Mouse (Mus musculus) embryonic fibroblast, embryonic 13.5 days (primary cell): ENCODE measurements around the gene Ikzf3. TPM values are rescaled to one million over a fixed set of nuclear protein-coding genes. Genes with fewer than 3 reads are reported as not detected.
A peak's percentile ranks its signal among the peaks of the same experiment; 100 is the strongest.

Experiments used
- H3K27ac ChIP-seq: 2 replicates; pipeline ENCODE4 v1.5.1; 2012; ENCODE audit warnings: low read length, control low read depth, inconsistent platforms; ENCODE audit not compliant: insufficient read depth
- H3K4me1 ChIP-seq: 2 replicates; pipeline ENCODE4 v1.6.1; 2011; ENCODE audit warnings: low read length; ENCODE audit not compliant: control insufficient read depth, insufficient read depth
- H3K4me3 ChIP-seq: 2 replicates; pipeline ENCODE4 v1.5.1; 2011; ENCODE audit warnings: mild to moderate bottlenecking, control low read depth, low read length; ENCODE audit not compliant: insufficient read depth
- CTCF ChIP-seq: IDR thresholded peaks from 2 replicates; pipeline ENCODE4 v1.5.1; 2011; ENCODE audit warnings: mild to moderate bottlenecking, control low read depth, low read length, moderate library complexity, borderline replicate concordance; ENCODE audit not compliant: insufficient read depth
- POLR2A ChIP-seq: IDR thresholded peaks from 2 replicates; pipeline ENCODE4 v1.6.1; 2011; ENCODE audit warnings: low read depth, mild to moderate bottlenecking, control low read depth, low read length, moderate library complexity
- polyA plus RNA-seq: library from polyadenylated mRNA; stranded (reverse); fragments of >200 nt; gene quantifications from 2 replicates; pipeline ENCODE4 v1.2.4, GENCODE M21; 2011; ENCODE audit warnings: low read depth; ENCODE audit not compliant: missing spikeins, insufficient read length

Gene Ikzf3
- polyA plus RNA-seq, 1 experiment = not detected

GRCm38 (mm10) chr11:98577776-98578175 lies 31.9 kb upstream of the Ikzf3 start:
- H3K4me1 ChIP-seq = no peaks in the 10 kb centered on the region
- H3K27ac ChIP-seq = no peak overlapping the region
- no peak overlapping the region for H3K4me3 ChIP-seq
- TF ChIP-seq CTCF (no peak), POLR2A (no peak)

DNA sequence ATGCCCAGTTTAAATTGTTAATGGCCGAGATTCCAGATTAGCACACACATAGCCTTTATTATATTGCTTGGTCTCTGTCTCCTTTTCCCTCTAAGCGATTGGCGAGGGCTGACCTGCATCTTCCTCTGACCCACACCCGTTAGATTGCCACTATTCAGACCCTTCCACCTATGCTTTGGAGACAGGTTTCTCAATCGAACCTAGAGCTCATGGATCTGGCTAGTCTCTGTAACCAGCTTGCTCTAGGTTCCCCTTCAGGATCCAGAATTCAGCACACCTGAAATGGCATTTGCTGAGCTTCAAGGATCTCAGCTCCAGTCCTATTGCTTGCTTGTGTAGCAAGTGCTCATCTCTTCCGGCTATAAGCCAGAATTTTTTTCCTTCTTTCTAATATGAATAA lies 23.6 kb upstream of the Ikzf3 start:
- Histone ChIP-seq H3K27ac (no peak overlapping the region), H3K4me3 (no peak overlapping the region), H3K4me1 (no peaks in the 10 kb centered on the region)
- TF ChIP-seq CTCF (no peak), POLR2A (no peak)

- H3K4me3 ChIP-seq = no peak overlapping the region
- no peaks in the 10 kb centered on the region for H3K4me1 ChIP-seq
- TF ChIP-seq POLR2A = no peak
- no peak; the same call in 1 of the 2 replicates for TF ChIP-seq CTCF
- H3K27ac ChIP-seq = no peak overlapping the region
These were observed 22.5 kb upstream of the Ikzf3 start for GRCm38 (mm10) chr11:98568326-98568725.

GRCm38 (mm10) chr11:98563921-98564414 lies 18.1 kb upstream of the Ikzf3 start:
- H3K4me1 ChIP-seq = no peaks in the 10 kb centered on the region
- no peak for TF ChIP-seq CTCF
- no peak for TF ChIP-seq POLR2A
- no peak overlapping the region for H3K4me3 ChIP-seq
- no peak overlapping the region for H3K27ac ChIP-seq

GRCm38 (mm10) chr11:98563025-98563424 lies 17.2 kb upstream of the Ikzf3 start:
- Histone ChIP-seq H3K27ac (no peak overlapping the region), H3K4me1 (no peaks in the 10 kb centered on the region), H3K4me3 (no peak overlapping the region)
- TF ChIP-seq CTCF = no peak
- no peak for TF ChIP-seq POLR2A

GRCm38 (mm10) chr11:98560942-98561341 lies 15.1 kb upstream of the Ikzf3 start:
- TF ChIP-seq CTCF (no peak), POLR2A (no peak)
- Histone ChIP-seq H3K27ac (no peak overlapping the region), H3K4me3 (no peak overlapping the region)

GRCm38 (mm10) chr11:98555124-98555700 lies 9.4 kb upstream of the Ikzf3 start:
- Histone ChIP-seq H3K27ac (no peak overlapping the region), H3K4me3 (no peak overlapping the region), H3K4me1 (no peaks in the 10 kb centered on the region)
- TF ChIP-seq POLR2A (no peak), CTCF (no peak)

More at GRCm38 (mm10) chr11:98560942-98561341, 15.1 kb upstream of the Ikzf3 start:
- H3K4me1 ChIP-seq = no peaks in the 10 kb centered on the region

DNA sequence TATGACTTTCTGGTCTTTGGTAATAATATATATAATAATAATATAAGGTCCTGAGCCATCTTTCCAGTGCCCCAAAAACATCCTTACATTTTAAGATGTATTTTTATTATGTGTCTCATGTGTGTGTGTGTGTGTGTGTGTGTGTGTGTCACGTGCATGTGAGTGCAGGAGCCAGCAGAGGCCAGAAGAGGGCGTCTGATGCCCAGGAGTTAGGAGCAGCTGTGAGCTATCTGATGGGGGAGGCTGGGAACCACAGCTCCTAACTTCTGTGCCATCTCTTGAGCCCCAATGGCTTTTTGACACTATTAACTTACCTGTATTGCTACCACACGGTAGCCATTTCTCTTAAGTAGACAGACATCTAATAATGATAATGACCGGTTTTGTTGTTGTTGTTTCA lies 8.1 kb upstream of the Ikzf3 start:
- no peak for TF ChIP-seq POLR2A
- no peak for TF ChIP-seq CTCF
- no peaks in the 10 kb centered on the region for H3K4me1 ChIP-seq
- no peak overlapping the region for H3K4me3 ChIP-seq
- H3K27ac ChIP-seq = no peak overlapping the region

- no peak for TF ChIP-seq CTCF
- TF ChIP-seq POLR2A = peak; percentile 55
- no peaks in the 10 kb centered on the region for H3K4me1 ChIP-seq
- H3K27ac ChIP-seq = no peak within 1 kb of the TSS
- peak within 1 kb of the TSS; percentile 65 for H3K4me3 ChIP-seq
These were observed 5.4 kb upstream of the Ikzf3 start, which contains the start of gene Zpbp2 for GRCm38 (mm10) chr11:98550975-98551828. Zpbp2 (plus strand) TSS chr11:98551097.
